Comparison of ENCODE assay signal across 8 mouse cellular contexts in genomic region chr13:107449598-107450179, GRCm38 (mm10).
DNase-seq lines count a peak whose midpoint lies in the region; ATAC-seq lines count a peak whose summit lies in the region.

No protein-coding gene starts in this region.

- H3K4me2 ChIP-seq in kidney, embryonic 15.5 days: no peak overlapping the region

- H3K9me3 ChIP-seq in kidney, embryonic 15.5 days (replicated peaks): no peaks in the 10 kb centered on the region

- no peaks in the 10 kb centered on the region for H3K36me3 ChIP-seq in kidney, embryonic 15.5 days

- no peaks in the 10 kb centered on the region for H3K4me1 ChIP-seq in kidney, embryonic 15.5 days

- no peaks in the 10 kb centered on the region for H3K27me3 ChIP-seq in kidney, embryonic 15.5 days

- H3K27ac ChIP-seq in kidney, embryonic 15.5 days: no peak overlapping the region

- peak; percentile 70 for DNase-seq in kidney, adult 18-20 months
- peak; percentile 22 for DNase-seq in adrenal gland, postnatal 25 days
- peak; percentile 59 to 73 for DNase-seq in frontal cortex, adult 2 months (ENCODE audit: extremely low spot score in 1 of 2, low spot score in 1 of 2)
- DNase-seq in kidney, adult 8-10 months: peak; percentile 78 to 83
- DNase-seq in left cerebral cortex, postnatal 4 days: peak; percentile 63
- peak; percentile 56 for DNase-seq in telencephalon, adult 2 months (ENCODE audit: low read depth, low spot score)
- DNase-seq in T-cell, adult 2 months (ENCODE audit: low spot score): no peak

- no peak overlapping the region for H3K4me3 ChIP-seq in kidney, embryonic 15.5 days (replicated peaks)

- WGBS in kidney, embryonic 15.5 days: 72% methylated on average over 11 of the region's 11 CpGs

- intact Hi-C loops in left cerebral cortex, postnatal 4 days (cut with DNase I): no loop called here

- H3K9ac ChIP-seq in kidney, embryonic 15.5 days: no peak overlapping the region

- ATAC-seq in kidney, embryonic 15.5 days (replicated peaks; ENCODE audit: low FRiP score): no peak
